Mouse (Mus musculus) adrenal gland, postnatal 25 days (tissue): ENCODE data around the gene Eif2b5. TPM values are rescaled to one million over a fixed set of nuclear protein-coding genes. Genes with fewer than 3 reads are reported as not detected.

Source experiments
- DNase-seq: peaks from one replicate; pipeline ENCODE4 v3.0.0; 2021; ENCODE audit warnings: mixed read lengths
- total RNA-seq: library from RNA; stranded (reverse); gene quantifications from 2 replicates; pipeline ENCODE4 v1.2.3, GENCODE M21; 2021

Eif2b5 gene
- total RNA-seq, 1 experiment from 2014 or later: 58.3 TPM

DNA sequence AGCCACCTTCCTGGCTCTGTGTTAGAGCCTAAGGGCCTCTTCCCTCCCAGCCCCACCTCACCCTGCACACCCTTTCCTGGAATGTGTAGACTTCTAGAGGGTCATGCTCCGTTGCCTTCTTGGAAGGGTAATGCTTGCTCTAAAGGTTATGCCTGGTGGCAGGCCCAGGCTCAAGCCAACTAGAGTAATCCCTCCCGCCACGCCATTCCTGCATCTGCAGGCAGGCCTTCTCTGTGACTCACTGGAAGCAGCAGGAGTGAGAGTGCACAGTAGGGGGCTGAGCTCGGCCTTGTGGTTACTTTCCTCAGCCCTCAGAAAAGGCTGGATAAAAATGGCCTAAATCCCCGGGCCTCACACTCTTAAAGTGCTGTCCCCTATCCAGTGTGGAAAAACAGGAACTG is 38.5 kb downstream of the Eif2b5 start:
- peak; percentile 60 for DNase-seq

DNA sequence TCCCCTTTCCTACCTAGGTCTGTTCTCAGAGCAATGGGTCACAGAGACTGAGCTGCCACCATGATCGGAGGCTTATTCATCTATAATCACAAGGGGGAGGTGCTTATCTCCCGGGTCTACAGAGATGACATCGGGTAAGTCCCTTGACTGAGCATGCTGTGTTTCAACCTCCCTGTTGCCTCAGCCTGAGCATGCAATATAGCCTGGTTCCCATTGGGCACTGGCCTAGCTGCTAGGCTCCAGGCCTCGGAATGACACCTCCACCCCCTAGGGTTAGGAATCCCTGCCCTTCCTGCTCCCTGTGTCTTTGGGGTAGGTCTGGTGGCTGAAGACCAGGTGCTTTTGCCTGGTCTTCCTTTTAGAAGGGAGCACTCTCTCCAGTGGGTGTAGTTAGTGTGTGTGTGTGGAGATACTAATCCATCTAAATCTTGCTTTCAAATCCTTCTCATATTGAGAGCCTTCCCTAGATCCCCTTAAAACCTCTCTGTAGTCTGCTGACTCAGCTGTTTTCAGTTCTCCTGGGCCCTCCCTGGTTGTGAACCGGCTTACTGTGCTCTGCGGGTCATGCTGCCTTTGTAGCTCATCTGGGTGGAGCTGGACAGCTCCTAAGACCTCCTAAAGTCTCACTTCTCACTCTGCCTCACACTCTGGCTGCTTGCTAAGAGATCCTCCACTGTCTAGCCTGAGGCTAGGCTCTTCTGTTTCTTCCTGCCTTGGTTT is 39.1 kb downstream of the Eif2b5 start:
- no peak for DNase-seq

DNA sequence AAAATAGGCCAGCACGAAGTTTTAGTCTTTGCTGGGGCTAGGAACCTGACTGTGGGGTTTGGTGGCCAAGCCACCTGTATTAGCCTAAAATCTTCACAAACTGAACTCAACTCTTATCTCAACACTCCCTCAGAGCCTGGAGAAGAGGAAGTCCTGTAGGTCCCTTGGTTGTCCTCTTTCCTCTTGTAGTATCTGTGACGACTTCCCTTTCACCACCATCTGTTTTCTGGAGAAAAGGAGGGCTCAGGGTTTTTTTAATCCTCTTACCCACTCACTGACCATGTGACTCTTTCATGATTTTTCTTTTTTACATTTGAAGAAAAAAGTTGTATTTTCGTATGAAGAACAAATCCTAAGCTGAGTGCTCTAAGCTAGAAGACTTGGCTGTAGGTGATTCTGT is 41.0 kb downstream of the Eif2b5 start:
- no peak for DNase-seq

DNA sequence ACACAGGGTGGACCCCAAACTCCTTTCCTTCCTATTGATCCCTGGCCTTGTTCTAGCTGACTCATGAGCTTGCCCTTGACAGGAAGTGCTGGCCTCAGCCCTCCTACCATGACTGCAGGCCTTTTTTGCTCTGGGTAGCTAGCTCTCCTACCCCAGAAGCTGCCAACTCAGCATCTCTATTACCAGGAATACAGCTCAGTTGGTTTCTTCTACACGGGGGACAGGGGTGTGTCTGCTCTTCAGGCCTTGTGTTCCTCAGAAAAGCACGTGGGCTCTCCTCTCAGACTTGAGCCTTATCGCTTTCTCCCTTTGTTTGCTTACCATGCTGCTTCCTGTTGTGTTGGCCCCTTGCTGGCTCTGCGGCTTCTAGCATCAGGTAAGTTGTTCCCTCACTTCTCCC is 41.8 kb downstream of the Eif2b5 start:
- no peak for DNase-seq

DNA sequence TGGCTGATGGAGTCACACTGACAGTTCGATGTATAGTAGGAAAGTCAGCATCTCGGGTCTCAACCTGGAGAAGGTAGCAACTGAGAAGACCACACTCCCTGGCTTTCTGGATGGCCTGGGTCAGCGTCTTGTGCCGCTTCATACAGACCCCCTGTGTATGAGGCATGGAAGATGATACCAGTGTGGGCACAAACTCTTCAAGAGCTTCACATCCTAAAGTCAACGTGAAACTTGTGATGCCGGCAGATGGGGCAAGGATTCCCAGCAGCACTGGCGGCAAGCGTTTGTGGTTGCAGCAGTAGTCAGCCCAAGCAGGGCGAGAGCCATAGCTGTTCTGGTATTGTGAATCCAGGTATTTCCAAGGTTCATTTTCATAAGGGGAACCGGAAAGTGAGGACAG is 47.1 kb downstream of the Eif2b5 start:
- no peak for DNase-seq

DNA sequence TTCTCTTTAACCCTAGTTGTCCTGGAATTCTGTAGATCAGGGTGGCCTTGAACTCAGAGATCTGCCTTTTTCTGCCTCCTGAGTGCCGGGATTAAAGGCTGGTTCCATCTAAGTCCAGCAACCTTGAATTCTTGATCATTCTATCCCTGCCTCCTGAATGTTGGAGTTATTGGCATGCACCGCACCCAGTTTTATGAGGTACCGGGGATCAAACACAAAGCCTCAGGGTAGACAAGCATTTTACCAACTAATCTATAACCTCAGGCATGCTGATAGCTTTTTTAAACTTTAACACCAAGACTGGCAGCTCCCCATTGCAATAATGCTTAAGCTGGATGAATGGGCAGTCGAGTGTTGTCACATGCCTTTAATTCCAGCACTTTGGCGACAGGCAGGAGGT is 48.8 kb downstream of the Eif2b5 start:
- DNase-seq: no peak

DNA sequence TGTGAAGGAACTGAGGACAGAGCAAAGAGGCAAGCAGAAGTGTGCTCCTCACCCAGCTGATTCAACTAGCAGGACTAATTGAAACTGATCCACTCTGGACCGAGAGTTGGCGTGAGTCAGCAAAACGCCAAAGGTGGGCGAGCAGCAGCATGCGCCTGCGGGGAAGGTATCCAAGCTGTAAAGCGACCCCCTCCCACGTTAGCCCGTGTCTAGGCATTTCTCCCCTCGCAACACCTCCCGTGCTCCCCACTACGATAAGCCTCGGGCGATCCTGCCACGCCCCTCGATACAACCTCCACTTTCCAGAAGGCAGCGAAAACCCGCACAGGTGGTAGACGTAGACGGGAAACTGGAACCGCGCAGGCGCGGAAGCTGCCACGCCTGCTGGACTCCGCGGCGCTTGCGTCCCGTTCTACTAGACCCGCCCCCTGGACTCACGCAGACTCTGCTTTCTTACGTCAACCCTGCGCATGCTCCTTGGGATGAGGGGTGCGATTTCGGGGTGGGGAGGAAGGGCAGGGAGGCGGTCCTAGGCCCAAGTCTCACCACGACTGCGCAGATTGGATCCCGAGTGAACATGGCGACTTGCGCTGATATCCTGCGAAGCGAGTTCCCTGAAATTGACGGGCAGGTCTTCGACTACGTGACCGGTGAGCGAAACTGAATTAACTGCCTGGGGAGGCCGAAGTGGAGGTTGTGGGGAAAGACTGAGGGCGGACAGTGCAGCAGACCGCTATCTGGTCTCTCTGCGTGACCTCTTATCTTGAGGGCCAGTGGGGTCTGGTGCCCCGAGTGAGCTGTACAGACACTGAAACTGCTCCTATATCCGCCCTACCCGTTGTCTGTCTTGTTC is 49.7 kb downstream of the Eif2b5 start, which contains the start of gene Abcf3:
Abcf3 (plus strand) TSS at position 482 of the 853 bp plus-strand sequence.
- peak; percentile 97 for DNase-seq

DNA sequence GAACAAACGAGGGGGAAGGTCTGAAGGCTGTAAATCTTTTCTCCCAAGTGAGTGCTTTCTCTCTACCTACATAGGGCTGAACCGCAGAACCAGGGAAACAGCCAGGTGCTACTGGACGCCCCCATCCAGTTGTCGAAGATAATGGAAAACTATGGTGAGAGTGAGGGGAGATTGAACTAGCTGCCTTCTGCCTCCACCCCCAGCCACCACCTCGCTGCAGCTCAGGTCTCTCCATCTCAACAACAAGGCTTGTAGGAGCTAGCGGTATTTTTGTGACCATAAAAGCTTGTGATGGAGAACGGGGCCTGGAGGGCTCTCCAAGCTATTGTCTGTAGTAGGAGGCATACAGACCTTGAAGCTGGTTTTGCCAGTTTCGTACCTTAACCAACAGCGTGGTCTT is 50.5 kb downstream of the Eif2b5 start:
- no peak for DNase-seq

DNA sequence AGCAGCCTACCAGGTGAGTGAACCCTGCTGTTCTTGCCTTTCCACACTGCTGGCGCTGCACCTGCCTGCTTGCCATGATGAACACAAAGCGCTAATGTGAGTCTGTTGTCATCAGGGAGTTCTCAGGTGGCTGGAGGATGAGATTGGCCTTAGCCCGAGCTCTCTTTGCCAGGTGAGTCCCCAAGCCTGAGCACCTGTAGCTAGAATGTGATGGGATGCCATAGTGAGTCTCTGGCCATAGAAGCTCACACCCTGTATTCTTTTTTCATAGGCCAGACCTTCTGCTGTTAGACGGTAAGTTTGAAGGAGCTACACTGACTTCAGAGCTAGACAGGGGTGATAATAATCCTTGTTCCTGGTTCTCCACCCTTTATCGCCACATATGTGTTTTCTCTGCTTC is 53.1 kb downstream of the Eif2b5 start:
- DNase-seq: no peak

DNA sequence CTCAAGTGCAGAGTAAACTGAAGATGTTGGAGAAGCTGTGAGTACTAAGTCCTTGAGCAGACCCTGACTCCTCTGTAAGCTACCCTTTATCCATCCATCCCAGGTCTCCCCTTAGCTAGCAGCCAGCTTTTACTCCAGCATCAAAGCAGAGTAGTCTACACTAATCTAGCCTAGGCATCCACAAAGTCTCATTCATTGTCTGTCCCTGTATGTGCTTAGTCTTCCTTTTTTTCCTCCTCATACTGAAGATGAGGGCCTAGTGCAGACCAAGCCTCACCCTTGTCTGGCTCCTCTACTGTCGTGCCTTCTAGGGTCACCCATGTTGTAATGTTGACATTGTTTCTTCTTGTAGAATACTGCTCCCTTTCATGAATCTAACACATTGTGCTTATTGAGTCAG is 54.0 kb downstream of the Eif2b5 start:
- no peak for DNase-seq

DNA sequence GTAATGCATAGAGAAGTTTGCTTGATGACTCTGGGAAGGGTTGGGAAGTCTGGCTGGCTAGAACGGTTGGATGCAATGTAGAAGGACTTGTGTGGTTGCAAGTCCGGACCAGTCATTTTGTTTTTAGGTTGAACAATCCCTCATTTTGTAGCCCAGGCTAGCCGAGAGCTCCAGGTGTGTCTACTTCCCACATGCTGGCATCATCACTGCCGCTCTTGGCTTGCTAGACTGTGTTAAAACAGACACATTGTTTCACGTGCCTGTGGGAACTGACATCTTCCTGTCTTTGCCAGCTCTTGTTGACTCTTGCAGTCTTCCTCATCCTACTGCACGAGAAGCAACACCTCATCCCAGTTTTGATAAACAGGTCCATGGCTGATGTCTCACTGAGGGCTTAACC is 56.4 kb downstream of the Eif2b5 start:
- no peak for DNase-seq

DNA sequence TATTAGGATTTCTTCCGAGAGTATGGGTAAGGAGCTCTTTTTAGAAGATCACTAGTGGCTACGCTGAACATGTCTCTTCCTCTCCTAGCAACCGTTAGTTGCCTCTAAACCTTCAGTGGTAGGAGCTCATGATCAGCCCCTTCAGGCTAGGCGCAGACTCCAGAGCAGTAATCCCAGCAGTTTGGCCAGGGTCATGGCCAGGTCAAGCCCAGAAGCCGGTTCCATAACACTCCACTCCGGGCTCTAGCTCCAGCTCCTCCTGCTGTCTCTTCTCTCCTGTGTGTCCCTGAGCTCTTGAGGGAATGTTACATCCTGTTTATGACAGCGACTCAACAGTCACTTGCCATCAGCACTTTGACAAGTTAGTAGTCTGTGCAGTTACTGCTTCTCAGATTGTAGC is 58.8 kb downstream of the Eif2b5 start:
- DNase-seq: no peak

Other genes starting within 250 kb of the Eif2b5 start
- 87.6 and 125 TPM in 2 replicates for gene Parl, start 196.4 kb upstream of the Eif2b5 start, total RNA-seq
- gene Cyp2ab1, start 173.4 kb upstream of the Eif2b5 start, total RNA-seq: not detected in 2 replicates
- gene Abcc5, start 72.4 kb upstream of the Eif2b5 start, total RNA-seq: 73.8 and 89.1 TPM in 2 replicates
- 43.9 and 46.2 TPM in 2 replicates for gene Dvl3, start 18.2 kb downstream of the Eif2b5 start, total RNA-seq
- gene Ap2m1, start 36.7 kb downstream of the Eif2b5 start, total RNA-seq: 291 and 310 TPM in 2 replicates
- gene Abcf3, start 49.8 kb downstream of the Eif2b5 start, total RNA-seq: 87.3 and 101 TPM in 2 replicates
- gene Vwa5b2, start 90.7 kb downstream of the Eif2b5 start, total RNA-seq: 1.5 TPM in 1 of 2 replicates, not detected in the other
- 7.2 and 9.1 TPM in 2 replicates for gene Eef1akmt4, start 112.8 kb downstream of the Eif2b5 start, total RNA-seq
- gene Gm49333, start 112.8 kb downstream of the Eif2b5 start, total RNA-seq: not detected in 2 replicates
- 26.2 and 41.4 TPM in 2 replicates for gene Alg3, start 112.9 kb downstream of the Eif2b5 start, total RNA-seq
- 15.8 and 27.8 TPM in 2 replicates for gene Camk2n2, start 122.5 kb downstream of the Eif2b5 start, total RNA-seq
- 11.4 and 15.0 TPM in 2 replicates for gene Ece2, start 131.0 kb downstream of the Eif2b5 start, total RNA-seq
- gene Psmd2, start 152.8 kb downstream of the Eif2b5 start, total RNA-seq: 279 and 296 TPM in 2 replicates
- 337 and 368 TPM in 2 replicates for gene Eif4g1, start 169.5 kb downstream of the Eif2b5 start, total RNA-seq
- gene Fam131a, start 194.4 kb downstream of the Eif2b5 start, total RNA-seq: 14.8 and 17.6 TPM in 2 replicates
- 49.8 and 56.3 TPM in 2 replicates for gene Polr2h, start 218.8 kb downstream of the Eif2b5 start, total RNA-seq
- 45.9 and 74.4 TPM in 2 replicates for gene Clcn2, start 218.9 kb downstream of the Eif2b5 start, total RNA-seq
- 8.1 and 13.5 TPM in 2 replicates for gene Chrd, start 234.3 kb downstream of the Eif2b5 start, total RNA-seq
- 1.6 and 3.2 TPM in 2 replicates for gene Thpo, start 235.7 kb downstream of the Eif2b5 start, total RNA-seq